Mouse (Mus musculus) stomach, postnatal 0 days (tissue): Measurements from ENCODE around the gene Naaladl2.

ENCODE experiments used
- CTCF ChIP-seq: IDR thresholded peaks from 2 replicates; pipeline ENCODE4 v1.5.1; 2016; ENCODE audit warnings: antibody characterized with exemption, low read depth, mild to moderate bottlenecking, moderate library complexity
- EP300 ChIP-seq: optimal IDR thresholded peaks from 2 replicates; pipeline ENCODE3; 2016; ENCODE audit warnings: antibody characterized with exemption

DNA sequence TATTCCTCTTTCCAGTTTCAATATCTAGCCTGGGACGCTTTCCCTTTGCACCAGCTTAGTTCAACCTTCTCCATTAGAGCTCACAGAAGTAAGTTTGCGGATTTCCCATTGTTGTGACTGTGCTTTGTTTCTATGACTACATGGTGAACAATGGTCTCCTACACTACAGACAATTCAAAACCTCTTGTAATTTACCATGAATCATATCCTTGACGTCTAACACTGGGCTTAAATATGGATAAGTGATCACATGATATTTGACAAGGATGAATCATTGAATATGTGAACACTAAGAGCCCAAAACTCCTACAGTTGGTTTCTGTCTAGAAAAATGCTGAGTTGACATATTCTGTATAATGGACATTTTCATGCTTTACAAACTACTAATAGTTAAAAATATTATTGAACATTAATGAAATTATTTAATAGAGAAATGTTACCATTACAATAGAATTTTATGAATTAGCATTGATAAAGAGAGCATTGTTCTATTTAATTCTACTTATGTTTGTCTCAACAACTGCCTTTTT, 539.2 kb downstream of the Naaladl2 start:
- no peak for TF ChIP-seq CTCF
- no peak for TF ChIP-seq EP300
